Mouse (Mus musculus) testis, adult 2 months (tissue): Measurements from ENCODE around the gene Tnk2.

Source experiments
- CTCF ChIP-seq: fragments of 200-500 bp; IDR thresholded peaks from 2 replicates; pipeline ENCODE4 v1.5.1; 2012; ENCODE audit warnings: low read depth, mild to moderate bottlenecking, inconsistent platforms, low read length, moderate library complexity; ENCODE audit not compliant: control insufficient read depth, insufficient read depth, insufficient replicate concordance
- POLR2A ChIP-seq: fragments of 200-500 bp; IDR thresholded peaks from 2 replicates; pipeline ENCODE4 v1.6.1; 2012; ENCODE audit warnings: low read depth, mild to moderate bottlenecking, inconsistent platforms, low read length, moderate library complexity; ENCODE audit not compliant: control insufficient read depth

- no peak for TF ChIP-seq CTCF
- no peak for TF ChIP-seq POLR2A
Observed at GRCm38 (mm10) chr16:32680806-32681205, 37.1 kb downstream of the Tnk2 start.
